Mouse (Mus musculus) olfactory bulb, adult 2 months (tissue): ENCODE data around the gene Inf2.

ENCODE experiments used
- CTCF ChIP-seq: fragments of 200-500 bp; IDR thresholded peaks from 2 replicates; pipeline ENCODE4 v1.5.1; 2012; ENCODE audit warnings: low read depth, mild to moderate bottlenecking, low read length, moderate library complexity; ENCODE audit not compliant: insufficient read depth
- POLR2A ChIP-seq: fragments of 200-500 bp; IDR thresholded peaks from 2 replicates; pipeline ENCODE4 v1.6.1; 2012; ENCODE audit warnings: mild to moderate bottlenecking, low read depth, low read length, moderate library complexity; ENCODE audit not compliant: insufficient read depth

DNA sequence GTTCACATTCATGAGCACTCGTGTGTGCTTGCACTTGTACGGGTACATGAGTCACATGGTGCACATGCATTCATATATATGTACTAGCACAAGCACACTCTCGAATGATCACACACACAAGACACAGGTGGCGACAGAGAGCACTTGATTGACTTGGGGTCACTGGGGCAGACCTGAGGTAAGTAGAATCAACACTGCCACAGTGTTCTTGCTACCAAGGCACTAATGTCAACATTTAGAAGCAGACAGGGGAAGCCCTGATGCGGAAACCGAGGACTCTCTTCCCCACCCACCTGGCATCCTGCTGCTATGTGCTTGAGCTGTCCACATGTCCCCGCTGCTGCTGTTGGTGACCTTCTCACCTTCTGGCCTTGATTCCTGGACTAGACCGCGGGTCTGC, 45.1 kb downstream of the Inf2 start:
- no peak for TF ChIP-seq CTCF
- TF ChIP-seq POLR2A = no peak
